Mouse (Mus musculus) frontal cortex, postnatal 10 days (tissue): ENCODE data around the gene Gm20388.

Source experiments
- DNase-seq, 2 experiments: peaks; one replicate each; pipeline ENCODE4 v3.0.0; 2022; ENCODE audit warnings: low spot score in 2 of 2, mixed read lengths in 1 of 2

The Gm20388 gene

GRCm38 (mm10) chr8:121951656-121952009, 2041.0 kb downstream of the Gm20388 start:
- DNase-seq = no peak

- DNase-seq = no peak
Measured at GRCm38 (mm10) chr8:121952122-121952521, 2041.5 kb downstream of the Gm20388 start.

GRCm38 (mm10) chr8:121952800-121953199, 2042.2 kb downstream of the Gm20388 start:
- DNase-seq = no peak

- no peak for DNase-seq
Measured at GRCm38 (mm10) chr8:121953821-121954545, 2043.3 kb downstream of the Gm20388 start.

GRCm38 (mm10) chr8:121954981-121955555, 2044.4 kb downstream of the Gm20388 start:
- DNase-seq = no peak

- no peak for DNase-seq
Measured at GRCm38 (mm10) chr8:121955825-121956500, 2045.3 kb downstream of the Gm20388 start.

- DNase-seq = no peak
Measured at GRCm38 (mm10) chr8:121958395-121958794, 2047.8 kb downstream of the Gm20388 start.

GRCm38 (mm10) chr8:121962892-121963291, 2052.3 kb downstream of the Gm20388 start:
- DNase-seq = no peak

GRCm38 (mm10) chr8:121964716-121965512, 2054.3 kb downstream of the Gm20388 start:
- DNase-seq = no peak

- no peak for DNase-seq
Measured at GRCm38 (mm10) chr8:121966110-121966509, 2055.5 kb downstream of the Gm20388 start.

- no peak for DNase-seq
Measured at GRCm38 (mm10) chr8:121966714-121967448, 2056.2 kb downstream of the Gm20388 start.

GRCm38 (mm10) chr8:121967977-121968376, 2057.3 kb downstream of the Gm20388 start:
- DNase-seq = no peak

- no peak for DNase-seq
Measured at GRCm38 (mm10) chr8:121968542-121968941, 2057.9 kb downstream of the Gm20388 start.

GRCm38 (mm10) chr8:121970225-121970624, 2059.6 kb downstream of the Gm20388 start:
- DNase-seq = no peak

GRCm38 (mm10) chr8:121971488-121972058, 2060.9 kb downstream of the Gm20388 start:
- no peak for DNase-seq

- DNase-seq = no peak
Measured at GRCm38 (mm10) chr8:121973906-121974305, 2063.3 kb downstream of the Gm20388 start.

GRCm38 (mm10) chr8:121977819-121978590, 2067.4 kb downstream of the Gm20388 start:
- peak in 1 of 2 experiments; percentile 34 for DNase-seq

GRCm38 (mm10) chr8:121978670-121979069, 2068.0 kb downstream of the Gm20388 start:
- no peak for DNase-seq

GRCm38 (mm10) chr8:121980792-121981519, 2070.3 kb downstream of the Gm20388 start:
- no peak for DNase-seq

- DNase-seq = peak in 1 of 2 experiments; percentile 41
Measured at GRCm38 (mm10) chr8:121981520-121981895, 2070.9 kb downstream of the Gm20388 start.
